Mouse (Mus musculus): ENCODE data around the gene Zfp866. TPM values are rescaled to one million over a fixed set of nuclear protein-coding genes. Genes with fewer than 3 reads are reported as not detected.

The Zfp866 gene
- polyA plus RNA-seq, 1 experiment from 2014 or later, result 17.3 TPM

- H3K27ac ChIP-seq (replicated peaks in 1 of 2; ENCODE audit: control insufficient read depth in 1 of 2, insufficient read depth in 1 of 2, low read depth in 2 of 2, low read length in 2 of 2), result no peak overlapping the region
- no peak overlapping the region for H3K4me2 ChIP-seq (ENCODE audit: low read length)
- H3K4me1 ChIP-seq (ENCODE audit: control insufficient read depth in 2 of 2, insufficient read depth in 2 of 2, low read length in 2 of 2), result peaks cover 2 to 13% of the 10 kb centered on the region in 2 experiments; a peak in 2 of 4 replicates
- H3K36me3 ChIP-seq (ENCODE audit: control insufficient read depth, insufficient read depth, low read length), result peaks cover 86% of the 10 kb centered on the region
- 94% methylated on average over 16 of the region's 16 CpGs for WGBS
- H3K4me3 ChIP-seq (ENCODE audit: control insufficient read depth in 1 of 2, insufficient read depth in 1 of 2, low read depth in 1 of 2, low read length in 2 of 2), result no peak overlapping the region
- H3K9me3 ChIP-seq (ENCODE audit: control insufficient read depth, low read length), result no peaks in the 10 kb centered on the region
- H3K9ac ChIP-seq (ENCODE audit: low read length), result no peak overlapping the region
- no peak for ATAC-seq (ENCODE audit: insufficient number of reproducible peaks, insufficient read depth, low FRiP score, low read depth)
- no peaks in the 10 kb centered on the region for H3K27me3 ChIP-seq (ENCODE audit: control insufficient read depth, insufficient read depth, low read length)
These were observed 5.9 kb upstream of the Zfp866 start for GRCm38 (mm10) chr8:69796721-69797345.

- Histone ChIP-seq H3K4me2 (ENCODE audit: low read length) (no peak overlapping the region), H3K27ac (replicated peaks in 1 of 2; ENCODE audit: control insufficient read depth in 1 of 2, insufficient read depth in 1 of 2, low read depth in 2 of 2, low read length in 2 of 2) (no peak overlapping the region), H3K4me1 (ENCODE audit: control insufficient read depth in 2 of 2, insufficient read depth in 2 of 2, low read length in 2 of 2) (peaks cover 4 to 17% of the 10 kb centered on the region in 2 experiments; a peak in 3 of 4 replicates), H3K4me3 (ENCODE audit: control insufficient read depth in 1 of 2, insufficient read depth in 1 of 2, low read depth in 1 of 2, low read length in 2 of 2) (no peak overlapping the region), H3K36me3 (ENCODE audit: control insufficient read depth, insufficient read depth, low read length) (peaks cover 66% of the 10 kb centered on the region), H3K27me3 (ENCODE audit: control insufficient read depth, insufficient read depth, low read length) (no peaks in the 10 kb centered on the region), H3K9me3 (ENCODE audit: control insufficient read depth, low read length) (no peaks in the 10 kb centered on the region), H3K9ac (ENCODE audit: low read length) (no peak overlapping the region)
- WGBS, result 97% methylated on average over 6 of the region's 6 CpGs
- ATAC-seq (ENCODE audit: insufficient number of reproducible peaks, insufficient read depth, low FRiP score, low read depth), result no peak
These were observed 3.9 kb upstream of the Zfp866 start for GRCm38 (mm10) chr8:69794901-69795300.

- Histone ChIP-seq H3K4me2 (ENCODE audit: low read length) (no peak overlapping the region), H3K27me3 (ENCODE audit: control insufficient read depth, insufficient read depth, low read length) (no peaks in the 10 kb centered on the region), H3K36me3 (ENCODE audit: control insufficient read depth, insufficient read depth, low read length) (peaks cover 58% of the 10 kb centered on the region), H3K27ac (replicated peaks in 1 of 2; ENCODE audit: control insufficient read depth in 1 of 2, insufficient read depth in 1 of 2, low read depth in 2 of 2, low read length in 2 of 2) (no peak overlapping the region), H3K9me3 (ENCODE audit: control insufficient read depth, low read length) (no peaks in the 10 kb centered on the region), H3K9ac (ENCODE audit: low read length) (no peak overlapping the region), H3K4me1 (ENCODE audit: control insufficient read depth in 2 of 2, insufficient read depth in 2 of 2, low read length in 2 of 2) (peaks cover 4 to 19% of the 10 kb centered on the region in 2 experiments; a peak in 3 of 4 replicates), H3K4me3 (ENCODE audit: control insufficient read depth in 1 of 2, insufficient read depth in 1 of 2, low read depth in 1 of 2, low read length in 2 of 2) (no peak overlapping the region)
- 94% methylated on average over 3 of the region's 3 CpGs for WGBS
- no peak for ATAC-seq (ENCODE audit: insufficient number of reproducible peaks, insufficient read depth, low FRiP score, low read depth)
These were observed 3.1 kb upstream of the Zfp866 start for GRCm38 (mm10) chr8:69794096-69794495.

GRCm38 (mm10) chr8:69793666-69794065 lies 2.7 kb upstream of the Zfp866 start:
- ATAC-seq (ENCODE audit: insufficient number of reproducible peaks, insufficient read depth, low FRiP score, low read depth), result no peak
- H3K36me3 ChIP-seq (ENCODE audit: control insufficient read depth, insufficient read depth, low read length), result peaks cover 54% of the 10 kb centered on the region
- H3K27ac ChIP-seq (replicated peaks in 1 of 2; ENCODE audit: control insufficient read depth in 1 of 2, insufficient read depth in 1 of 2, low read depth in 2 of 2, low read length in 2 of 2), result no peak overlapping the region
- no peak overlapping the region for H3K4me2 ChIP-seq (ENCODE audit: low read length)
- WGBS, result 96% methylated on average over 4 of the region's 4 CpGs
- H3K9ac ChIP-seq (ENCODE audit: low read length), result no peak overlapping the region
- no peaks in the 10 kb centered on the region for H3K27me3 ChIP-seq (ENCODE audit: control insufficient read depth, insufficient read depth, low read length)
- H3K9me3 ChIP-seq (ENCODE audit: control insufficient read depth, low read length), result no peaks in the 10 kb centered on the region
- H3K4me1 ChIP-seq (ENCODE audit: control insufficient read depth in 2 of 2, insufficient read depth in 2 of 2, low read length in 2 of 2), result peaks cover 4 to 19% of the 10 kb centered on the region in 2 experiments; a peak in 3 of 4 replicates
- H3K4me3 ChIP-seq (ENCODE audit: control insufficient read depth in 1 of 2, insufficient read depth in 1 of 2, low read depth in 1 of 2, low read length in 2 of 2), result no peak overlapping the region

- peak overlapping the region; percentile 90 for H3K9ac ChIP-seq (ENCODE audit: low read length)
- H3K9me3 ChIP-seq (ENCODE audit: control insufficient read depth, low read length), result no peaks in the 10 kb centered on the region
- peaks cover 33% of the 10 kb centered on the region for H3K36me3 ChIP-seq (ENCODE audit: control insufficient read depth, insufficient read depth, low read length)
- H3K4me1 ChIP-seq (ENCODE audit: control insufficient read depth in 2 of 2, insufficient read depth in 2 of 2, low read length in 2 of 2), result peaks cover 4 to 19% of the 10 kb centered on the region in 2 experiments; a peak in 3 of 4 replicates
- peak overlapping the region; percentile 73 to 82 for H3K4me3 ChIP-seq (ENCODE audit: control insufficient read depth in 1 of 2, insufficient read depth in 1 of 2, low read depth in 1 of 2, low read length in 2 of 2)
- peak; percentile 49; the same call in 1 of the 2 replicates for ATAC-seq (ENCODE audit: insufficient number of reproducible peaks, insufficient read depth, low FRiP score, low read depth)
- H3K27me3 ChIP-seq (ENCODE audit: control insufficient read depth, insufficient read depth, low read length), result no peaks in the 10 kb centered on the region
- peak overlapping the region; percentile 63 to 86 for H3K27ac ChIP-seq (replicated peaks in 1 of 2; ENCODE audit: control insufficient read depth in 1 of 2, insufficient read depth in 1 of 2, low read depth in 2 of 2, low read length in 2 of 2)
- H3K4me2 ChIP-seq (ENCODE audit: low read length), result peak overlapping the region; percentile 83
- WGBS, result under 1% methylated on average over 40 of the region's 48 CpGs
These were observed 564 bp upstream of the Zfp866 start for GRCm38 (mm10) chr8:69791415-69792068.

- Histone ChIP-seq H3K9ac (ENCODE audit: low read length) (peak overlapping the region; percentile 90), H3K27me3 (ENCODE audit: control insufficient read depth, insufficient read depth, low read length) (no peaks in the 10 kb centered on the region), H3K4me1 (ENCODE audit: control insufficient read depth in 2 of 2, insufficient read depth in 2 of 2, low read length in 2 of 2) (peaks cover 4 to 19% of the 10 kb centered on the region in 2 experiments; a peak in 3 of 4 replicates), H3K27ac (replicated peaks in 1 of 2; ENCODE audit: control insufficient read depth in 1 of 2, insufficient read depth in 1 of 2, low read depth in 2 of 2, low read length in 2 of 2) (peak overlapping the region in 1 of 2 experiments; percentile 86; a peak in 2 of 4 replicates), H3K36me3 (ENCODE audit: control insufficient read depth, insufficient read depth, low read length) (peaks cover 21% of the 10 kb centered on the region), H3K4me3 (ENCODE audit: control insufficient read depth in 1 of 2, insufficient read depth in 1 of 2, low read depth in 1 of 2, low read length in 2 of 2) (peak overlapping the region; percentile 73 to 82), H3K4me2 (ENCODE audit: low read length) (peak overlapping the region; percentile 83), H3K9me3 (ENCODE audit: control insufficient read depth, low read length) (no peaks in the 10 kb centered on the region)
- ATAC-seq (ENCODE audit: insufficient number of reproducible peaks, insufficient read depth, low FRiP score, low read depth), result no peak
- WGBS, result 27% methylated on average over 11 of the region's 11 CpGs
These were observed 614 bp downstream of the Zfp866 start for GRCm38 (mm10) chr8:69790364-69790763.

GRCm38 (mm10) chr8:69789731-69790130 lies 1.2 kb downstream of the Zfp866 start:
- Histone ChIP-seq H3K4me3 (ENCODE audit: control insufficient read depth in 1 of 2, insufficient read depth in 1 of 2, low read depth in 1 of 2, low read length in 2 of 2) (peak overlapping the region in 1 of 2 experiments; percentile 82; a peak in 1 of 4 replicates), H3K27ac (replicated peaks in 1 of 2; ENCODE audit: control insufficient read depth in 1 of 2, insufficient read depth in 1 of 2, low read depth in 2 of 2, low read length in 2 of 2) (0 out of 4 replicates have a peak overlapping the region, but pooled peaks of 1 of the 2 experiments have one; percentile 86), H3K27me3 (ENCODE audit: control insufficient read depth, insufficient read depth, low read length) (no peaks in the 10 kb centered on the region), H3K9ac (ENCODE audit: low read length) (peak overlapping the region; percentile 90; the same call in 1 of the 2 replicates), H3K36me3 (ENCODE audit: control insufficient read depth, insufficient read depth, low read length) (peaks cover 15% of the 10 kb centered on the region), H3K4me2 (ENCODE audit: low read length) (peak overlapping the region; percentile 83; the same call in 1 of the 2 replicates), H3K9me3 (ENCODE audit: control insufficient read depth, low read length) (no peaks in the 10 kb centered on the region), H3K4me1 (ENCODE audit: control insufficient read depth in 2 of 2, insufficient read depth in 2 of 2, low read length in 2 of 2) (peaks cover 4 to 19% of the 10 kb centered on the region in 2 experiments; a peak in 3 of 4 replicates)
- 50% methylated on average over 5 of the region's 5 CpGs for whole genome bisulfite sequencing
- ATAC-seq (ENCODE audit: insufficient number of reproducible peaks, insufficient read depth, low FRiP score, low read depth), result no peak
